Mouse (Mus musculus) c-Kit-positive CD71-positive TER-119-positive erythroid progenitor cells, embryonic 14.5 days (primary cell): ENCODE measurements around the gene Lrmp.

Source experiments
- DNase-seq: peaks from one replicate; pipeline ENCODE4 v3.0.0-alpha.2; 2013; ENCODE audit warnings: low spot score

Lrmp gene

GRCm38 (mm10) chr6:145136831-145137230 lies 21.4 kb downstream of the Lrmp start:
- DNase-seq: no peak

GRCm38 (mm10) chr6:145139236-145139635 lies 23.8 kb downstream of the Lrmp start:
- DNase-seq: no peak

GRCm38 (mm10) chr6:145139776-145140475 lies 24.5 kb downstream of the Lrmp start:
- no peak for DNase-seq

- no peak for DNase-seq
Measured at GRCm38 (mm10) chr6:145140706-145141105, 25.3 kb downstream of the Lrmp start.

GRCm38 (mm10) chr6:145141827-145142226 lies 26.4 kb downstream of the Lrmp start:
- no peak for DNase-seq

- no peak for DNase-seq
Measured at GRCm38 (mm10) chr6:145145173-145145572, 29.7 kb downstream of the Lrmp start.

- DNase-seq: no peak
Measured at GRCm38 (mm10) chr6:145147716-145148115, 32.3 kb downstream of the Lrmp start.

- DNase-seq: no peak
Measured at GRCm38 (mm10) chr6:145149054-145149453, 33.6 kb downstream of the Lrmp start.

GRCm38 (mm10) chr6:145158619-145159018 lies 43.2 kb downstream of the Lrmp start:
- no peak for DNase-seq

- no peak for DNase-seq
Measured at GRCm38 (mm10) chr6:145160581-145160980, 45.1 kb downstream of the Lrmp start.

GRCm38 (mm10) chr6:145171892-145172606 lies 56.6 kb downstream of the Lrmp start:
- DNase-seq: no peak

- DNase-seq: no peak
Measured at GRCm38 (mm10) chr6:145173781-145174191, 58.3 kb downstream of the Lrmp start.

- DNase-seq: no peak
Measured at GRCm38 (mm10) chr6:145175571-145175981, 60.1 kb downstream of the Lrmp start.

GRCm38 (mm10) chr6:145176474-145176873 lies 61.0 kb downstream of the Lrmp start:
- DNase-seq: no peak

GRCm38 (mm10) chr6:145179665-145180064 lies 64.2 kb downstream of the Lrmp start:
- DNase-seq: peak; percentile 34

- no peak for DNase-seq
Measured at GRCm38 (mm10) chr6:145182044-145182443, 66.6 kb downstream of the Lrmp start.

GRCm38 (mm10) chr6:145186096-145186495 lies 70.6 kb downstream of the Lrmp start:
- DNase-seq: no peak

GRCm38 (mm10) chr6:145187093-145188088 lies 71.9 kb downstream of the Lrmp start:
- DNase-seq: peak; percentile 26

- no peak for DNase-seq
Measured at GRCm38 (mm10) chr6:145193038-145193437, 77.6 kb downstream of the Lrmp start.

GRCm38 (mm10) chr6:145193446-145193845 lies 78.0 kb downstream of the Lrmp start:
- no peak for DNase-seq

GRCm38 (mm10) chr6:145197949-145198686 lies 82.7 kb downstream of the Lrmp start:
- DNase-seq: no peak
